Mouse (Mus musculus) CH12.LX (cell line): ENCODE data around the gene 2900011O08Rik. TPM values are rescaled to one million over a fixed set of nuclear protein-coding genes. Genes with fewer than 3 reads are reported as not detected.
A peak's percentile ranks its signal among the peaks of the same experiment; 100 is the strongest.

Experiments used
- DNase-seq: peaks from one replicate; pipeline ENCODE4 v3.0.0-alpha.2; 2013; ENCODE audit errors: extremely low read depth
- H3K27ac ChIP-seq: 2 replicates; pipeline ENCODE4 v1.5.1; 2012; ENCODE audit warnings: low read depth, mild to moderate bottlenecking, control low read depth, moderate library complexity; ENCODE audit not compliant: insufficient read depth
- H3K27me3 ChIP-seq: replicated peaks from 2 replicates; pipeline ENCODE3; 2012; ENCODE audit warnings: inconsistent platforms
- H3K36me3 ChIP-seq, 2 experiments: replicated peaks in 1 of 2; 2 replicates each; pipeline versions ENCODE3 to v1.6.1; 2012; ENCODE audit warnings: inconsistent platforms in 1 of 2, low read length in 1 of 2, mild to moderate bottlenecking in 1 of 2, mixed read lengths in 1 of 2, moderate library complexity in 1 of 2; ENCODE audit not compliant: control insufficient read depth in 1 of 2, insufficient read depth in 1 of 2
- H3K4me1 ChIP-seq, 2 experiments: 2 replicates each; pipeline ENCODE4 v1.6.1; 2012; ENCODE audit warnings: inconsistent platforms in 1 of 2, moderate library complexity in 1 of 2; ENCODE audit not compliant: insufficient read depth in 2 of 2, control insufficient read depth in 1 of 2
- H3K4me2 ChIP-seq: 2 replicates; pipeline ENCODE4 v1.6.1; 2012; ENCODE audit warnings: low read depth, mild to moderate bottlenecking, control low read depth; ENCODE audit not compliant: poor library complexity, insufficient read depth, severe bottlenecking
- H3K4me3 ChIP-seq, 3 experiments: fragments of 150-350 bp in 1 of 3; sonication (generic) in 1 of 3; replicated peaks in 1 of 3; 2 replicates each; pipeline versions ENCODE3 to v1.5.1; 2011 to 2012; ENCODE audit warnings: low read depth in 2 of 3, low read length in 2 of 3, mild to moderate bottlenecking in 2 of 3, moderate library complexity in 2 of 3, control low read depth in 1 of 3, improper control_type of control experiment in 1 of 3, inconsistent platforms in 1 of 3, mixed read lengths in 1 of 3; ENCODE audit not compliant: poor library complexity in 1 of 3
- H3K79me2 ChIP-seq: replicated peaks from 2 replicates; pipeline ENCODE4 v1.6.1; 2012; ENCODE audit warnings: mild to moderate bottlenecking, moderate library complexity; ENCODE audit not compliant: control insufficient read depth, poor library complexity, insufficient read depth, severe bottlenecking; ENCODE audit errors: extremely low read depth
- H3K9ac ChIP-seq: 2 replicates; pipeline ENCODE4 v1.6.1; 2012; ENCODE audit warnings: low read depth, mild to moderate bottlenecking, control low read depth, moderate library complexity; ENCODE audit not compliant: insufficient read depth
- H3K9me3 ChIP-seq: replicated peaks from 2 replicates; pipeline ENCODE3; 2012; ENCODE audit warnings: low read length, inconsistent platforms, mixed read lengths
- CHD1 ChIP-seq: IDR thresholded peaks from 2 replicates; pipeline ENCODE4 v1.6.1; 2012; ENCODE audit warnings: low read depth, low read length, improper control_type of control experiment, inconsistent platforms
- CTCF ChIP-seq, 2 experiments: IDR thresholded peaks in 1 of 2; conservative IDR thresholded peaks in 1 of 2; 2 replicates each; pipeline ENCODE4 v1.5.1; 2011 to 2012; ENCODE audit warnings: low read depth in 2 of 2, low read length in 2 of 2, improper control_type of control experiment in 1 of 2, inconsistent platforms in 1 of 2, mild to moderate bottlenecking in 1 of 2, moderate library complexity in 1 of 2
- ELF1 ChIP-seq: IDR thresholded peaks from 2 replicates; pipeline ENCODE4 v1.6.1; 2014; ENCODE audit warnings: low read depth, mild to moderate bottlenecking, inconsistent platforms, low read length, improper control_type of control experiment
- ETS1 ChIP-seq: conservative IDR thresholded peaks from 2 replicates; pipeline ENCODE4 v1.6.1; 2012; ENCODE audit warnings: low read depth, mild to moderate bottlenecking, inconsistent platforms, low read length, improper control_type of control experiment, moderate library complexity
- GABPA ChIP-seq: IDR thresholded peaks from 2 replicates; pipeline ENCODE4 v1.6.1; 2012; ENCODE audit warnings: low read depth, low read length, improper control_type of control experiment, inconsistent platforms; ENCODE audit not compliant: insufficient replicate concordance
- HCFC1 ChIP-seq: IDR thresholded peaks from 2 replicates; pipeline ENCODE4 v1.6.1; 2012; ENCODE audit warnings: low read depth, mild to moderate bottlenecking, inconsistent platforms, low read length, improper control_type of control experiment
- IRF4 ChIP-seq: IDR thresholded peaks from 2 replicates; pipeline ENCODE4 v1.6.1; 2014; ENCODE audit warnings: low read depth, mild to moderate bottlenecking, inconsistent platforms, low read length, improper control_type of control experiment
- JUN ChIP-seq: IDR thresholded peaks from 2 replicates; pipeline ENCODE4 v1.6.1; 2011; ENCODE audit warnings: low read depth, mild to moderate bottlenecking, low read length, improper control_type of control experiment, moderate library complexity; ENCODE audit not compliant: insufficient read depth
- JUND ChIP-seq: conservative IDR thresholded peaks from 2 replicates; pipeline ENCODE4 v1.6.1; 2011; ENCODE audit warnings: low read depth, low read length, improper control_type of control experiment
- MAFK ChIP-seq: IDR thresholded peaks from 2 replicates; pipeline ENCODE4 v1.6.1; 2011; ENCODE audit warnings: low read length, improper control_type of control experiment; ENCODE audit not compliant: insufficient replicate concordance
- MAZ ChIP-seq: IDR thresholded peaks from 2 replicates; pipeline ENCODE4 v1.6.1; 2012; ENCODE audit warnings: low read depth, mild to moderate bottlenecking, inconsistent platforms, low read length, improper control_type of control experiment, moderate library complexity
- MEF2A ChIP-seq: IDR thresholded peaks from 2 replicates; pipeline ENCODE4 v1.6.1; 2014; ENCODE audit warnings: low read depth, mild to moderate bottlenecking, inconsistent platforms, low read length, improper control_type of control experiment, borderline replicate concordance
- MYC ChIP-seq: IDR thresholded peaks from 2 replicates; pipeline ENCODE4 v1.6.1; 2011; ENCODE audit warnings: low read depth, mild to moderate bottlenecking, improper control_type of control experiment, low read length
- NELFE ChIP-seq: IDR thresholded peaks from 2 replicates; pipeline ENCODE4 v1.6.1; 2011; ENCODE audit warnings: low read depth, low read length, improper control_type of control experiment
- NRF1 ChIP-seq: IDR thresholded peaks from 2 replicates; pipeline ENCODE4 v1.6.1; 2014; ENCODE audit warnings: low read depth, mild to moderate bottlenecking, inconsistent platforms, low read length, improper control_type of control experiment, moderate library complexity
- POLR2A ChIP-seq: IDR thresholded peaks from 2 replicates; pipeline ENCODE4 v1.6.1; 2011; ENCODE audit warnings: low read depth, mild to moderate bottlenecking, improper control_type of control experiment, low read length
- RAD21 ChIP-seq: IDR thresholded peaks from 2 replicates; pipeline ENCODE4 v1.6.1; 2011; ENCODE audit warnings: low read depth, mild to moderate bottlenecking, low read length, improper control_type of control experiment, moderate library complexity
- RCOR1 ChIP-seq: conservative IDR thresholded peaks from 2 replicates; pipeline ENCODE4 v1.6.1; 2012; ENCODE audit warnings: low read depth, mild to moderate bottlenecking, inconsistent platforms, low read length, improper control_type of control experiment
- SIN3A ChIP-seq: IDR thresholded peaks from 2 replicates; pipeline ENCODE4 v1.6.1; 2012; ENCODE audit warnings: low read length, improper control_type of control experiment, inconsistent platforms
- TBP ChIP-seq: conservative IDR thresholded peaks from 2 replicates; pipeline ENCODE4 v1.6.1; 2011; ENCODE audit warnings: low read depth, low read length, improper control_type of control experiment
- TCF12 ChIP-seq: IDR thresholded peaks from 2 replicates; pipeline ENCODE4 v1.6.1; 2014; ENCODE audit warnings: low read depth, mild to moderate bottlenecking, inconsistent platforms, low read length, improper control_type of control experiment
- UBTF ChIP-seq: IDR thresholded peaks from 2 replicates; pipeline ENCODE4 v1.6.1; 2012; ENCODE audit warnings: low read depth, mild to moderate bottlenecking, inconsistent platforms, low read length, improper control_type of control experiment, moderate library complexity
- USF1 ChIP-seq: IDR thresholded peaks from 2 replicates; pipeline ENCODE4 v1.6.1; 2014; ENCODE audit warnings: low read depth, mild to moderate bottlenecking, inconsistent platforms, low read length, improper control_type of control experiment
- USF2 ChIP-seq: conservative IDR thresholded peaks from 2 replicates; pipeline ENCODE4 v1.6.1; 2011; ENCODE audit warnings: low read depth, low read length, improper control_type of control experiment
- ZC3H11A ChIP-seq: IDR thresholded peaks from 2 replicates; pipeline ENCODE4 v1.6.1; 2012; ENCODE audit warnings: low read depth, mild to moderate bottlenecking, inconsistent platforms, low read length, improper control_type of control experiment
- ZKSCAN1 ChIP-seq: IDR thresholded peaks from 2 replicates; pipeline ENCODE4 v1.6.1; 2012; ENCODE audit warnings: low read depth, inconsistent platforms, low read length, improper control_type of control experiment, borderline replicate concordance
- ZMIZ1 ChIP-seq: IDR thresholded peaks from 2 replicates; pipeline ENCODE4 v1.6.1; 2012; ENCODE audit warnings: low read depth, mild to moderate bottlenecking, inconsistent platforms, low read length, improper control_type of control experiment
- ZNF384 ChIP-seq: IDR thresholded peaks from 2 replicates; pipeline ENCODE4 v1.6.1; 2012; ENCODE audit warnings: low read depth, low read length, improper control_type of control experiment, inconsistent platforms
- dilution Hi-C: fragments of 300-500 bp; cut with MboI; formaldehyde crosslinking; loops from 2 replicates; pipeline ENCODE4 v1.14.3; 2020; ENCODE audit warnings: low sequenced_read_pairs; ENCODE audit not compliant: extremely low pct_unique_long_range_greater_than_20kb, extremely low pct_ligation_motif_present
- in situ Hi-C: fragments of 300-500 bp; cut with MboI; formaldehyde crosslinking; loops from 3 replicates; pipeline ENCODE4 v1.14.3; 2019; ENCODE audit warnings: low sequenced_read_pairs, low pct_ligation_motif_present, low pct_unique_long_range_greater_than_20kb, mixed read lengths
- polyA plus RNA-seq: library from polyadenylated mRNA; unstranded; fragments of >175 nt; gene quantifications from 2 replicates; pipeline ENCODE4 v1.2.1, GENCODE M21; 2012; ENCODE audit warnings: low read depth; ENCODE audit not compliant: insufficient read length
- total RNA-seq, 2 experiments: library from RNA; depleted of rRNA; stranded (reverse); fragments of 300-350 nt in 1 of 2; fragments of >200 nt in 1 of 2; gene quantifications; 2 replicates each; pipeline ENCODE4 v1.2.3; 2012 to 2014

The 2900011O08Rik gene
- total and polyA plus RNA-seq, 3 experiments = not detected

DNA sequence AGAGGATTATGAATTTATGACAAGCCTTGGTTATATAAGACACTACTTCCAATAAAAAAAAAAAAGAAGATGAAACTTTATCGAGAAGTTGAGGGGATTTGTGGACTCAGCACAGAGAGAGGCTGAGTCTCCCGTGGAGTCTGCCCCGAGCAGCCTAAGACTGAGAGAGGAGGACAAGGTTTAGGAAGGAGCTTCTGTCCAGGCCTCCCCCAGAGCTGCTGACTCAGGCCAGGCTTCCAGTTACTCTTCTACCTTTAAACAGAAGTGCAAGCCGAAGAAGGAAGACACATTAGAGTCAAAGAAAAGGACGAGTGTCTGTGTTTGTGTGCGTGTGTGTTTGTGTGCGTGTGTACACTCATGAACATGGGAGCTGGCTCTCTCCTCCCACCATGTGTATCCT, 144.4 kb downstream of the 2900011O08Rik start:
- Histone ChIP-seq H3K27ac (no peak overlapping the region), H3K9ac (no peak overlapping the region), H3K4me2 (no peak overlapping the region), H3K4me3 (no peak overlapping the region), H3K27me3 (no peaks in the 10 kb centered on the region), H3K36me3 (peaks cover 84 to 98% of the 10 kb centered on the region in 2 experiments), H3K4me1 (peaks cover under 1 to 33% of the 10 kb centered on the region in 2 experiments; a peak in 3 of 4 replicates), H3K79me2 (no peaks in the 10 kb centered on the region), H3K9me3 (no peaks in the 10 kb centered on the region)
- TF ChIP-seq JUN = no peak
- TF ChIP-seq CTCF (conservative IDR thresholded peaks at IDR 0.05 in 1 of 2, IDR thresholded peaks at IDR 0.05 in 1 of 2; ENCODE audit: low read depth in 2 of 2, low read length in 2 of 2) = no peak
- no peak for TF ChIP-seq UBTF
- no peak for TF ChIP-seq CHD1
- no peak for TF ChIP-seq IRF4
- TF ChIP-seq POLR2A = no peak
- no peak for TF ChIP-seq GABPA
- no peak for TF ChIP-seq NRF1
- TF ChIP-seq ETS1 = no peak
- no peak for TF ChIP-seq ELF1
- no peak for TF ChIP-seq JUND
- no peak for TF ChIP-seq RCOR1
- TF ChIP-seq TCF12 = no peak
- TF ChIP-seq USF2 = no peak
- TF ChIP-seq ZC3H11A = no peak
- TF ChIP-seq NELFE = no peak
- no peak for TF ChIP-seq ZMIZ1
- no peak for TF ChIP-seq SIN3A
- DNase-seq = no peak
- dilution Hi-C loops (no loop called here), in situ Hi-C loops (no loop called here)

DNA sequence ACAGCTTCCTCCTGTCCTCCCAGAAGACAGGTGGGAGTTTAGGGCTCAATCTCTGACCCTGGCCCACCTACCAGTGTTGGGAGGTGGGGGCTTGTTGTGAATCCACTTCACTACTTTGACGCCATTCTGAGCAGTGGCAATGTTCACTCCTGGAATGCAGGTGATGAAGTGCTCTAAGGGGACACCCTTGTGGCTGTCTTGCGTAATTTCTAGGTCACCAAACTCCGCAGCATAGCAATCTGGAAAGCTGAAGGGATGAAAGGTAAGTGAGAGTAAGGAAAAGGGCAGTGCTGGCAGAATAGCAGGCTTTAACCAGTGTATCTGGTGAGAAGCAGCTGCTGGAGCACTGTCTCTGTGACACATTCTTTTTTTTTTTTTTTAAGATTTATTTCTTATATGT, 145.0 kb downstream of the 2900011O08Rik start:
- no peaks in the 10 kb centered on the region for H3K9me3 ChIP-seq
- DNase-seq = no peak
- no peak overlapping the region for H3K4me3 ChIP-seq
- H3K4me2 ChIP-seq = no peak overlapping the region
- peaks cover 85 to 98% of the 10 kb centered on the region in 2 experiments for H3K36me3 ChIP-seq
- dilution Hi-C loops = no loop called here
- no peak overlapping the region for H3K27ac ChIP-seq
- in situ Hi-C loops = no loop called here
- H3K27me3 ChIP-seq = no peaks in the 10 kb centered on the region
- TF ChIP-seq SIN3A (no peak), TBP (no peak), ZNF384 (no peak), MAFK (no peak), MAZ (no peak), HCFC1 (no peak), ELF1 (no peak), UBTF (no peak), GABPA (no peak), MYC (no peak), USF1 (no peak), POLR2A (no peak), RAD21 (peak; percentile 32), ZMIZ1 (no peak), ZKSCAN1 (no peak), CTCF (conservative IDR thresholded peaks at IDR 0.05 in 1 of 2, IDR thresholded peaks at IDR 0.05 in 1 of 2; ENCODE audit: low read depth in 2 of 2, low read length in 2 of 2) (peak in 1 of 2 experiments; percentile 41; a peak in 2 of 4 replicates), MEF2A (no peak)
- TF ChIP-seq, all 38 proteins: peak for 2
- Histone ChIP-seq H3K4me1 (peaks cover 0 to 33% of the 10 kb centered on the region in 2 experiments; a peak in 2 of 4 replicates), H3K79me2 (no peaks in the 10 kb centered on the region), H3K9ac (no peak overlapping the region)
